Comparison of ENCODE assay signal across 22 mouse cellular contexts in genomic region chr19:13812823-13813222, GRCm38 (mm10). TPM values are rescaled to one million over a fixed set of nuclear protein-coding genes. Genes with fewer than 3 reads are reported as not detected.
DNase-seq lines count a peak whose midpoint lies in the region; ATAC-seq and TF ChIP-seq lines count a peak whose summit lies in the region.
"Had no signal": no experiment of that assay in that cellular context is flagged by ENCODE, and none has a peak within 500 bp of the region (broad histone marks: within the 10 kb centered on the region; RNA-seq: fewer than 3 reads in every experiment).

No protein-coding gene starts in this region.

- no peak overlapping the region for H3K9ac ChIP-seq in heart, adult 2 months (ENCODE audit: low read depth, low read length)
- H3K9ac ChIP-seq in lung, embryonic 14.5 days = no peak overlapping the region
- H3K9ac ChIP-seq: heart, embryonic 12.5 days; limb, embryonic 15.5 days; midbrain, embryonic 12.5 days; neural tube, embryonic 15.5 days had no signal

- H3K9me3 ChIP-seq in lung, embryonic 14.5 days (ENCODE audit: low read depth, low read length) = no peaks in the 10 kb centered on the region
- H3K9me3 ChIP-seq: heart, embryonic 12.5 days; hindbrain, embryonic 10.5 days; limb, embryonic 15.5 days; midbrain, embryonic 12.5 days; neural tube, embryonic 15.5 days had no signal

- H3K27me3 ChIP-seq in heart, adult 2 months (ENCODE audit: control insufficient read depth, insufficient read depth, low read length) = no peaks in the 10 kb centered on the region
- no peaks in the 10 kb centered on the region for H3K27me3 ChIP-seq in lung, embryonic 14.5 days (ENCODE audit: insufficient read depth, low read length)
- H3K27me3 ChIP-seq: heart, embryonic 12.5 days; limb, embryonic 15.5 days; midbrain, embryonic 12.5 days; neural tube, embryonic 15.5 days had no signal

- TF ChIP-seq EP300 in heart, adult 2 months (IDR thresholded peaks at IDR 0.05; ENCODE audit: insufficient read depth, low read depth, low read length) = no peak

- H3K36me3 ChIP-seq in heart, adult 2 months (ENCODE audit: control insufficient read depth, insufficient read depth, low read length) = no peaks in the 10 kb centered on the region
- H3K36me3 ChIP-seq in lung, embryonic 14.5 days (ENCODE audit: insufficient read depth) = no peaks in the 10 kb centered on the region
- H3K36me3 ChIP-seq: heart, embryonic 12.5 days; hindbrain, embryonic 10.5 days; limb, embryonic 15.5 days; midbrain, embryonic 12.5 days; neural tube, embryonic 15.5 days had no signal

- H3K4me1 ChIP-seq in heart, adult 2 months (ENCODE audit: control insufficient read depth, insufficient read depth, low read length) = no peaks in the 10 kb centered on the region
- H3K4me1 ChIP-seq in lung, embryonic 14.5 days (ENCODE audit: insufficient read depth) = no peaks in the 10 kb centered on the region
- H3K4me1 ChIP-seq: heart, embryonic 12.5 days; hindbrain, embryonic 10.5 days; limb, embryonic 15.5 days; midbrain, embryonic 12.5 days; neural tube, embryonic 15.5 days had no signal

- no peak for ATAC-seq in lung, embryonic 14.5 days (ENCODE audit: insufficient read depth)

- WGBS in heart, adult 2 months = 55% methylated on average over 2 of the region's 2 CpGs
- WGBS in lung, embryonic 14.5 days = 52% methylated on average over 2 of the region's 2 CpGs

- intact Hi-C loops in heart, adult 2 months (cut with DNase I) = no loop called here

- H3K4me3 ChIP-seq in heart, adult 2 months = no peak overlapping the region
- H3K4me3 ChIP-seq in lung, embryonic 14.5 days (ENCODE audit: low read depth, low read length) = no peak overlapping the region
- H3K4me3 ChIP-seq: heart, embryonic 12.5 days; hindbrain, embryonic 10.5 days; limb, embryonic 15.5 days; midbrain, embryonic 12.5 days; neural tube, embryonic 15.5 days had no signal

- DNase-seq in heart, adult 2 months = no peak
- no peak for DNase-seq in heart, postnatal 4 days
- DNase-seq in lung, embryonic 14.5 days = no peak
- no peak for DNase-seq in lung, postnatal 36 days
- DNase-seq in ES-CJ7 (ENCODE audit: low read depth, low spot score) = peak; percentile 49
- peak; percentile 2 for DNase-seq in forelimb bud, embryonic 11.5 days (ENCODE audit: low read depth, low spot score)
- DNase-seq in layer of hippocampus, postnatal 10 days (ENCODE audit: low spot score in 2 of 2) = no peak
- DNase-seq in T-cell, adult 2 months (ENCODE audit: low spot score) = no peak
- DNase-seq: adrenal gland, adult 8-10 months; cerebellum, adult 9-11 months; gastrocnemius, postnatal 36 days; kidney, adult 11 months; retina, postnatal 1 day; thymus, postnatal 14 days had no signal

- peak; percentile 33 for TF ChIP-seq CTCF in heart, adult 2 months (IDR thresholded peaks at IDR 0.05)
- peak; percentile 25; the same call in 1 of the 2 replicates for TF ChIP-seq CTCF in lung, embryonic 14.5 days (IDR thresholded peaks at IDR 0.05; ENCODE audit: low read depth)

- no peak overlapping the region for H3K4me2 ChIP-seq in lung, embryonic 14.5 days
- H3K4me2 ChIP-seq: heart, embryonic 12.5 days; limb, embryonic 15.5 days; midbrain, embryonic 12.5 days; neural tube, embryonic 15.5 days had no signal

- no peaks in the 10 kb centered on the region for H3K79me2 ChIP-seq in heart, adult 2 months (replicated peaks; ENCODE audit: control insufficient read depth, insufficient read depth, low read length)

- TF ChIP-seq POLR2A in heart, adult 2 months (IDR thresholded peaks at IDR 0.05; ENCODE audit: insufficient read depth, low read depth, low read length) = no peak

- H3K27ac ChIP-seq in heart, adult 2 months = no peak overlapping the region
- no peak overlapping the region for H3K27ac ChIP-seq in lung, embryonic 14.5 days (ENCODE audit: low read depth)
- H3K27ac ChIP-seq: hindbrain, embryonic 10.5 days; limb, embryonic 15.5 days; midbrain, embryonic 12.5 days; neural tube, embryonic 15.5 days had no signal

RNA-seq across cellular contexts. Expression of gene Olfr1499, which starts 6.4 kb away (rescaled TPM):
- not detected for total RNA-seq in heart, adult 2 months (2021)
- not detected in 2 replicates for polyA plus RNA-seq in heart, adult 2 months (2012; rRNA removed)
- total RNA-seq in heart, postnatal 4 days (2021) = not detected
- polyA plus RNA-seq in lung, embryonic 14.5 days (2014; fragmentation: Nextera tagmentation; extraction: Ambion mirVana) = not detected in 2 replicates
- not detected for total RNA-seq in layer of hippocampus, postnatal 10 days (2021)
- total RNA-seq: adrenal gland, adult 8-10 months; gastrocnemius, postnatal 36 days; left cerebral cortex, postnatal 10 days had no signal
- polyA plus RNA-seq: embryonic facial prominence, embryonic 11.5 days; heart, embryonic 12.5 days; hindbrain, embryonic 10.5 days; limb, embryonic 15.5 days; midbrain, embryonic 12.5 days; neural tube, embryonic 15.5 days; small intestine, adult 2 months had no signal

RNA-seq across cellular contexts. Expression of gene Olfr1497, which starts 14.8 kb away (rescaled TPM):
- not detected for total RNA-seq in heart, adult 2 months (2021)
- polyA plus RNA-seq in heart, adult 2 months (2012; rRNA removed) = not detected in 2 replicates
- total RNA-seq in heart, postnatal 4 days (2021) = not detected
- not detected in 2 replicates for polyA plus RNA-seq in lung, embryonic 14.5 days (2014; fragmentation: Nextera tagmentation; extraction: Ambion mirVana)
- not detected for total RNA-seq in layer of hippocampus, postnatal 10 days (2021)
- total RNA-seq: adrenal gland, adult 8-10 months; gastrocnemius, postnatal 36 days; left cerebral cortex, postnatal 10 days had no signal
- polyA plus RNA-seq: embryonic facial prominence, embryonic 11.5 days; heart, embryonic 12.5 days; hindbrain, embryonic 10.5 days; limb, embryonic 15.5 days; midbrain, embryonic 12.5 days; neural tube, embryonic 15.5 days; small intestine, adult 2 months had no signal

RNA-seq across cellular contexts. Expression of gene Olfr1500, which starts 17.5 kb away (rescaled TPM):
- total RNA-seq in heart, adult 2 months (2021) = not detected
- not detected in 2 replicates for polyA plus RNA-seq in heart, adult 2 months (2012; rRNA removed)
- total RNA-seq in heart, postnatal 4 days (2021) = not detected
- not detected in 2 replicates for polyA plus RNA-seq in lung, embryonic 14.5 days (2014; fragmentation: Nextera tagmentation; extraction: Ambion mirVana)
- not detected for total RNA-seq in layer of hippocampus, postnatal 10 days (2021)
- total RNA-seq: adrenal gland, adult 8-10 months; gastrocnemius, postnatal 36 days; left cerebral cortex, postnatal 10 days had no signal
- polyA plus RNA-seq: embryonic facial prominence, embryonic 11.5 days; heart, embryonic 12.5 days; hindbrain, embryonic 10.5 days; limb, embryonic 15.5 days; midbrain, embryonic 12.5 days; neural tube, embryonic 15.5 days; small intestine, adult 2 months had no signal

RNA-seq across cellular contexts. Expression of gene Olfr1496, which starts 35.1 kb away (rescaled TPM):
- not detected for total RNA-seq in heart, adult 2 months (2021)
- not detected in 2 replicates for polyA plus RNA-seq in heart, adult 2 months (2012; rRNA removed)
- not detected for total RNA-seq in heart, postnatal 4 days (2021)
- polyA plus RNA-seq in lung, embryonic 14.5 days (2014; fragmentation: Nextera tagmentation; extraction: Ambion mirVana) = not detected in 2 replicates
- not detected for total RNA-seq in layer of hippocampus, postnatal 10 days (2021)
- total RNA-seq: adrenal gland, adult 8-10 months; gastrocnemius, postnatal 36 days; left cerebral cortex, postnatal 10 days had no signal
- polyA plus RNA-seq: embryonic facial prominence, embryonic 11.5 days; heart, embryonic 12.5 days; hindbrain, embryonic 10.5 days; limb, embryonic 15.5 days; midbrain, embryonic 12.5 days; neural tube, embryonic 15.5 days; small intestine, adult 2 months had no signal

RNA-seq across cellular contexts. Expression of gene Olfr1501, which starts 37.7 kb away (rescaled TPM):
- not detected for total RNA-seq in heart, adult 2 months (2021)
- polyA plus RNA-seq in heart, adult 2 months (2012; rRNA removed) = not detected in 2 replicates
- total RNA-seq in heart, postnatal 4 days (2021) = not detected
- not detected in 2 replicates for polyA plus RNA-seq in lung, embryonic 14.5 days (2014; fragmentation: Nextera tagmentation; extraction: Ambion mirVana)
- not detected for total RNA-seq in layer of hippocampus, postnatal 10 days (2021)
- total RNA-seq: adrenal gland, adult 8-10 months; gastrocnemius, postnatal 36 days; left cerebral cortex, postnatal 10 days had no signal
- polyA plus RNA-seq: embryonic facial prominence, embryonic 11.5 days; heart, embryonic 12.5 days; hindbrain, embryonic 10.5 days; limb, embryonic 15.5 days; midbrain, embryonic 12.5 days; neural tube, embryonic 15.5 days; small intestine, adult 2 months had no signal

Comparison
In these comparisons a context has a peak if more than half of its experiments do, and no peak if none do; other contexts are left out.
1. DNase-seq: peak in ES-CJ7 (single experiment) and forelimb bud, embryonic 11.5 days (single experiment); none in heart, adult 2 months (0 of 2), heart, postnatal 4 days (single experiment), lung, embryonic 14.5 days (single experiment), lung, postnatal 36 days (single experiment), layer of hippocampus, postnatal 10 days (0 of 2) and T-cell, adult 2 months (single experiment).